Mouse (Mus musculus) E14TG2a.4 (cell line): Measurements from ENCODE around the gene Vasp.

Experiments
- CTCF ChIP-seq: conservative IDR thresholded peaks from 2 replicates; pipeline ENCODE4 v1.5.1; 2014; ENCODE audit warnings: low read length
- POU5F1 ChIP-seq: IDR thresholded peaks from 2 replicates; pipeline ENCODE4 v1.6.1; 2014; ENCODE audit warnings: low read length, borderline replicate concordance

DNA sequence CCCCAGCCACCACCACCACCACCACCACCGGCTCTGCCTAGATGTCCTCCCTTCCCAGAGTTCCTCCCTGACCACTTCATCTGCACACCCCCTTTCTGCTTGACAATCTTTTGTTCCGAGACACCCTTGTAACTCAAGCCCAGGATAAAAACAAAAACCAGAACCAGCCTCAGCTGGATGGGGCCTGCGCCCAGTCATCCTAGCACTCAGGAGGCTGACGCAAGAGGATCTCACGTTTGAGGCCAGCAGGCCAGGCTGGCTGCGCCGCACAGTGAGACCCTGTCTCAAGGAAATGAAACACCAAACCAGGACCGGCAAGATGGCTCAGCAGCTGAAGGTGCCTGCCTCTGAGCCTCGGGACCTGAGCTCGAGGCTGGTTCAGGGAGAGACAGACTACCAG lies 4.6 kb downstream of the Vasp start:
- TF ChIP-seq CTCF: no peak
- TF ChIP-seq POU5F1: no peak
